Comparison of ENCODE assay signal across 1 mouse cellular context in the genomic region with DNA sequence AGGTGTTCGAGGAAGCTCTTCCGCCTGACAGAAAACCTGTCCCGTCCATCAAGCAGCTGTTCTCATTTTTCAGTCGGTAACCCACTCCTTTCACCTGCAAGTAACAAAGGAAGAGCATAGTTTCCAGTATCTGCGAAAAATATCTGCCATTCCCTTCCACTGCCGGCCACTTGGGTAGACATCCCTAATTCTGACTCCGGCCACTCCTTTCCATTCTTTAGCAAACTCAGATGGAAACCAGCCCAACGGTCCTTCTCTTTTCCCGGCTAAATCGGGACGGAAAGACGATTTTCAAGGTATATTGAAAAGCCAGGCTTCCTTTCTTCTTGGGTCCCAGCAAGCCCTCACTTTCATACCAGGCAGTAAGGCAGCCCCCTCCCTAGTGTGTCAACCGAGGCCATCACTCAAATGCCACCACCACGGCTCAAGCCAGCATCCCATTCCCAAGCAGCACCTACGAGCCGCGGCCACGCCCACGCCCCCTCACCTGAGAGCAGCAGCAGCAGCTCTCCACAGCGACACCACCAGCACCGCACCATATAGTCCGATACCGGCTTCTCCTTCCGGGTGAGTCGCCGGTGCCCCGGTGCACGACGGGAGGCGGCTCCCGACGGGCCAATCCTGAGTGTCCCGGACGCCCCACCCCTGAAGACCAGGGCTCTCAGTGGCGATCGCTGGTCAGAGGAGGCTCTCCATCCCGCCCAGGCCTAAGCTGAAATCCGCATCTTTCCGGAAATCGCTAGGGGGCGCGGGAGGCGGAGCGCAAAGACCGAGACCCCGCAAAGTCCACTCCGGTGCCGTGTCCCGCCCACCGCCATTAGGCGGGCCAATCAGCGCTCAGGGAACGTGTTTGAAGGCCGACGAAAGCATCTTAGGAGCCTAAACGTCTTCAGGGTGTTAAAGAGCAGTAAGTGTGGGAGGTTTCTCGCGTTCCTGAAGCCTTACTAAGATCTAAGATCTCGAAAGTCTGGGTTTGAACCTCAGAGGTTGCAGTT.
TF ChIP-seq lines count a peak whose summit lies in the region.

A gene (minus strand): TSS at position 592 of the 995 bp plus-strand sequence.

TF ChIP-seq in CH12.LX, 34 proteins besides CTCF, POLR2A, EP300 and RAD21 (continued from another document):
- TF ChIP-seq CHD2 (IDR thresholded peaks at IDR 0.05; ENCODE audit: low read length) (no peak; the same call in none of the 2 replicates), SIN3A (IDR thresholded peaks at IDR 0.05; ENCODE audit: low read length) (peak; percentile 96), TBP (conservative IDR thresholded peaks at IDR 0.05; ENCODE audit: low read depth, low read length) (peak; percentile 86), CHD1 (IDR thresholded peaks at IDR 0.05; ENCODE audit: low read depth, low read length) (peak; percentile 70; the same call in 1 of the 2 replicates), BHLHE40 (IDR thresholded peaks at IDR 0.05; ENCODE audit: low read depth, low read length) (peak; percentile 12; the same call in 1 of the 2 replicates), ZKSCAN1 (IDR thresholded peaks at IDR 0.05; ENCODE audit: borderline replicate concordance, low read depth, low read length) (no peak), NRF1 (IDR thresholded peaks at IDR 0.05; ENCODE audit: low read depth, low read length) (peak; percentile 51), JUND (conservative IDR thresholded peaks at IDR 0.05; ENCODE audit: low read depth, low read length) (no peak), MEF2A (IDR thresholded peaks at IDR 0.05; ENCODE audit: borderline replicate concordance, low read depth, low read length) (no peak; the same call in 1 of the 2 replicates), USF2 (conservative IDR thresholded peaks at IDR 0.05; ENCODE audit: low read depth, low read length) (no peak), ZC3H11A (IDR thresholded peaks at IDR 0.05; ENCODE audit: low read depth, low read length) (no peak), HCFC1 (IDR thresholded peaks at IDR 0.05; ENCODE audit: low read depth, low read length) (peak; percentile 90), MYC (IDR thresholded peaks at IDR 0.05; ENCODE audit: low read depth, low read length) (no peak), MAFK (IDR thresholded peaks at IDR 0.05; ENCODE audit: insufficient replicate concordance, low read length) (no peak), TCF12 (IDR thresholded peaks at IDR 0.05; ENCODE audit: low read depth, low read length) (peak; percentile 86), IRF4 (IDR thresholded peaks at IDR 0.05; ENCODE audit: low read depth, low read length) (no peak; the same call in 1 of the 2 replicates), MAZ (IDR thresholded peaks at IDR 0.05; ENCODE audit: low read depth, low read length) (peak; percentile 56; the same call in 1 of the 2 replicates), POLR2AphosphoS2 (IDR thresholded peaks at IDR 0.05; ENCODE audit: low read depth, low read length) (peak; percentile 88), PAX5 (IDR thresholded peaks at IDR 0.05; ENCODE audit: low read length) (no peak), KAT2A (IDR thresholded peaks at IDR 0.05; ENCODE audit: insufficient replicate concordance, low read length) (peak; percentile 89; the same call in 1 of the 2 replicates), ETS1 (conservative IDR thresholded peaks at IDR 0.05; ENCODE audit: low read depth, low read length) (peak; percentile 44; the same call in 1 of the 2 replicates), RCOR1 (conservative IDR thresholded peaks at IDR 0.05; ENCODE audit: low read depth, low read length) (no peak), JUN (IDR thresholded peaks at IDR 0.05; ENCODE audit: insufficient read depth, low read depth, low read length) (no peak), MXI1 (IDR thresholded peaks at IDR 0.05; ENCODE audit: low read depth, low read length) (peak; percentile 95)
